Mouse (Mus musculus): ENCODE data around the gene Olfr986.

Gene Olfr986

GRCm38 (mm10) chr9:40235220-40235619, 54.5 kb downstream of the Olfr986 start:
- DNase-seq: no peak
